Mouse (Mus musculus): ENCODE measurements around the gene Plekhm2. TPM values are rescaled to one million over a fixed set of nuclear protein-coding genes. Genes with fewer than 3 reads are reported as not detected.

Gene Plekhm2
- polyA plus RNA-seq, 1 experiment, result 20.7 TPM

GRCm38 (mm10) chr4:141583919-141584318 lies 80.8 kb downstream of the Plekhm2 start:
- no peak for TF ChIP-seq GATA1 (IDR thresholded peaks at IDR 0.05; ENCODE audit: low read length)

- no peak for TF ChIP-seq GATA1 (IDR thresholded peaks at IDR 0.05; ENCODE audit: low read length)
Observed at GRCm38 (mm10) chr4:141581051-141581450, 83.6 kb downstream of the Plekhm2 start.

- TF ChIP-seq GATA1 (IDR thresholded peaks at IDR 0.05; ENCODE audit: low read length), result no peak
Observed at GRCm38 (mm10) chr4:141578833-141579232, 85.9 kb downstream of the Plekhm2 start.

GRCm38 (mm10) chr4:141576877-141577276 lies 87.8 kb downstream of the Plekhm2 start:
- no peak for TF ChIP-seq GATA1 (IDR thresholded peaks at IDR 0.05; ENCODE audit: low read length)

- TF ChIP-seq GATA1 (IDR thresholded peaks at IDR 0.05; ENCODE audit: low read length), result no peak
Observed at GRCm38 (mm10) chr4:141576404-141576803, 88.3 kb downstream of the Plekhm2 start.

Other genes with a start within 250 kb of the Plekhm2 start
- not detected in 2 replicates for gene Clcnkb, start 248.9 kb downstream of the Plekhm2 start, polyA plus RNA-seq (2012)
- gene Hspb7, start 244.1 kb downstream of the Plekhm2 start, polyA plus RNA-seq (2012), result not detected in 2 replicates
- not detected in 2 replicates for gene Srarp, start 228.8 kb downstream of the Plekhm2 start, polyA plus RNA-seq (2012)
- 45.7 and 50.0 TPM in 2 replicates for gene Zbtb17, start 220.2 kb downstream of the Plekhm2 start, polyA plus RNA-seq (2012)
- gene Spen, start 126.3 kb downstream of the Plekhm2 start, polyA plus RNA-seq (2012), result 124 and 156 TPM in 2 replicates
- not detected in 2 replicates for gene Fblim1, start 58.8 kb downstream of the Plekhm2 start, polyA plus RNA-seq (2012)
- not detected in 2 replicates for gene Tmem82, start 46.3 kb downstream of the Plekhm2 start, polyA plus RNA-seq (2012)
- not detected in 2 replicates for gene Slc25a34, start 41.1 kb downstream of the Plekhm2 start, polyA plus RNA-seq (2012)
- gene Rsc1a1, start 20.7 kb upstream of the Plekhm2 start, polyA plus RNA-seq (2012), result 3.3 TPM in 1 of 2 replicates, not detected in the other
- 10.5 and 19.5 TPM in 2 replicates for gene Ddi2, start 58.5 kb upstream of the Plekhm2 start, polyA plus RNA-seq (2012)
- 0.10 and 0.19 TPM in 2 replicates for gene Agmat, start 81.8 kb upstream of the Plekhm2 start, polyA plus RNA-seq (2012)
- gene Dnajc16, start 126.0 kb upstream of the Plekhm2 start, polyA plus RNA-seq (2012), result 3.0 and 3.2 TPM in 2 replicates
- 19.5 and 22.3 TPM in 2 replicates for gene Casp9, start 128.7 kb upstream of the Plekhm2 start, polyA plus RNA-seq (2012)
- gene Cela2a, start 161.3 kb upstream of the Plekhm2 start, polyA plus RNA-seq (2012), result not detected in 2 replicates
- gene Ctrc, start 181.5 kb upstream of the Plekhm2 start, polyA plus RNA-seq (2012), result not detected in 2 replicates
- gene Efhd2, start 210.0 kb upstream of the Plekhm2 start, polyA plus RNA-seq (2012), result 70.4 and 72.2 TPM in 2 replicates

Data from G1E-ER4 (cell line).